Mouse (Mus musculus) bone marrow macrophage, adult 2 months (primary cell): Measurements from ENCODE around the gene Josd2.

Source experiments
- CTCF ChIP-seq: IDR thresholded peaks from 2 replicates; pipeline ENCODE4 v1.5.1; 2012; ENCODE audit warnings: low read depth, mild to moderate bottlenecking, low read length, moderate library complexity
- POLR2A ChIP-seq: IDR thresholded peaks from 2 replicates; pipeline ENCODE4 v1.6.1; 2012; ENCODE audit warnings: mild to moderate bottlenecking, low read depth, low read length, borderline replicate concordance

GRCm38 (mm10) chr7:44446070-44446855, 21.5 kb upstream of the Josd2 start:
- no peak for TF ChIP-seq CTCF
- TF ChIP-seq POLR2A: no peak
